Mouse (Mus musculus) right cerebral cortex, postnatal 36 days (tissue): Measurements from ENCODE around the gene Pkd2.
"Not testable (repeated sequence)": the region's sequence is repeated elsewhere in the genome, so short reads cannot be mapped to it uniquely, and the experiment has no call there.

Source experiments
- DNase-seq, 2 experiments: peaks; one replicate each; pipeline ENCODE4 v3.0.0; 2022; ENCODE audit warnings: low spot score in 2 of 2, mixed read lengths in 1 of 2

Pkd2 gene

DNA sequence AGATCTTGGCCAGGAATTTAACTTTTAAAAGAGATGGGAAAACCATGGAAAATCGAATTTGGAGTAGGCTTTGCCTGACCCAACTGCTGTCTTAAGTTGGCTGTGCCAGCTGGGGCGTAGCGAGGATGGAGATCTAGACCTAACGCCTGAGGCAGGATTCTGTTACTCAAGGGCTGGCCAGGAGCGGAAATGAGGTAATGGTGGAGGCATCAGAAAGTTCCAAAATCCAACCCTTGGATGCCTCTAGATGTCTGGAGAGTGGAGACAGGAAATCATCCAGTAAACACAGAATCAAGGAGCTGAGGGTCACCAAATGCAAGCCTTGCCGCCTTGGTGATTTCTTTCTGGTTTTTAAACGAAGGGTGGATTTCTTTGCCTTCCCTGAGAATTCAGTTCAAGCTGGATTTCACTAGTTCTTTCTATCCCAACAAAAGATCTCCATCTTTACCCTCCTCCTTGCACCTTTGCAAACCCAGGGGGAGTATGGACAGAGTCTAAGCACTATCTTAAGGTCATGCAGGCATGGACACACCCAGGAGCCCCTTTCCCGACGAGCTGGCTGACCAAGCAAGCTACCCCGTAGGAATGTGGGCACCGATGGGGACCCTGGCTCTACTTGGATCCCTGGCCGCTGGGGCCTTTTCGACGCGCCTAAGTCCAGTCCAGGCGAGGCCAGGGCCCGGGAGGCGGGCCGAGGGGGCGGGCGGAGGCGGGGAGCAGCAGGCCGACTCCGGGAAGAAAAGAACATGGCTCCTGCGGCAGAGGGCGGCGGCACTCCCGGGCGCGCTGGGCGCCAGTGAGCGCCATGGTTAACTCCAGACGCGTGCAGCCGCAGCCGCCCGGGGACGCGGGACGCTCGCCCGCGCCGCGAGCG lies at the start of gene Pkd2:
TSS of gene Pkd2 (plus strand) at position 619 of the 874 bp plus-strand sequence.
- peak; percentile 43 to 47 for DNase-seq

DNA sequence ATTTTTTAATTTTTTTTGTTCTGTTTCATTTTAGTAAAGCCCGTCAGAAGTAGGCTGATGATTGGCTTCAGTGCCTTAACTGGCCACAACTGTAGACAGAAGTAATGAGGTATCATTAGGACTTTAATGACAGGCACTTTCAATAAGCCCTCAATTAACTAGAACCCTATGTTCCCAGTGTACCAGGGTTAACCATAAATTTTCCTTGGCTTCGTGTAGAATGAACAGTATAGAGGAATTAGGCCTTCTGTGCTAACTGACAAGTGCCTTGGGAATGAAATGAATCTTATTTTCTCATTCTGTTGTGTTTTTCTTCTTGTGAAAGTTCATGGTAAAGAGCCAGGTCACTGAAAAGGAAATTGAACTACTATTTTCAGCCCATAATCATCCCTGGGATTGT lies 43.3 kb upstream of the Pkd2 start:
- DNase-seq: no peak

DNA sequence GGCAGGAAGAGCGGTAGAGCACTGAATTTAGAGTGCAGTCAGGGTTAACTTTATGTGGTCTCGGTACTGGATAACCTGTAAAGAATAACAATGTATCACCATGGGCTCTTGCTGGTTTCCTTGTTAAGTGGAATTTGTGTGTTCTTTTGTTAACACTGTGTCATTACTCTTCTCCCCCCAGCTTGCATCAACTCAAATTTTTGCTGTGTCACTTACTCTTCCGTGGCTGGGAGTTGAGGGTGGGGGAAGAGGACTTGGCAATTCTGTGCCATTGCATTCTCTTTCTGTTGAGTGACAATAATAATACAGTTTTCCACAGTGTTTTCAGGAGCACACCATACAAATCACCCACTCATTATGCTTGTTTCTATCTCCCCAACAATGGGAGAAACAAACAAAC lies 42.2 kb upstream of the Pkd2 start:
- no peak for DNase-seq

DNA sequence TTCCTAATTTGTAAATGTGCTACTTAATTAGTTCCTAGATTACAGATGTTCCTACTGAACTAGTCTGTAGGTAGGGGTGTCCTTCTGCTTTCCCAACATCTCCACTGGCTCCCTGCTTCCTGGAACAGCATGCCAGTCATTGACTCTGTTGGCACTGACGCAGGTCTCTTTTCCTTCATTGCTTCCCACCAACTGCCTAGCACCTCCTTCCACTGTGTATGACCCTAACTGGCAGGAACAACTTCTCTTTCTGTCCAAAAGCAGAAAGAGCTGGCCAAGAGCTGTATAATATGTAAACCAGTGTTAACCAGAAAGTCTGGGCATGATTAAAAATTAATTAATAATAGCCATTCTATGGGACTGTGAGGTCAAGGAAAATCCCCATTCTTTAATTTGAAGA lies 41.5 kb upstream of the Pkd2 start:
- DNase-seq: no peak

DNA sequence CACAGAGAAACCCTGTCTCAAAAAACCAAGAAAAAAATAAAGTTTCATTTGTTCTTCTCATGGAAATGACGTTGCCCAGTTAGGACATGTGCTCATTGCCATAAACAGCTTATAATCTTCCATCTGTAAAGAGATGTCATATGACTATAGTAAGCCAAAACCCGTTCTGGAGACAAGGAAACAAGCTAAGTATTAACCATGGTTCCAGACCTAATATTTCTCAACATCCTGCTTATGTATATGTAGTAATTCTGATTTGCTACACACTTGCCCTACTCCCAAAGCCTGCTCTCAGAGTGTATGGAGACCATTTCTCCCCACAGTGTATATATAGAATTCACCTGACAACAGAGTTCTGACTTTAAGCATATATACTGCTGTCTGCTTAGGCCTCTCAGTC lies 37.2 kb upstream of the Pkd2 start:
- DNase-seq: no peak

DNA sequence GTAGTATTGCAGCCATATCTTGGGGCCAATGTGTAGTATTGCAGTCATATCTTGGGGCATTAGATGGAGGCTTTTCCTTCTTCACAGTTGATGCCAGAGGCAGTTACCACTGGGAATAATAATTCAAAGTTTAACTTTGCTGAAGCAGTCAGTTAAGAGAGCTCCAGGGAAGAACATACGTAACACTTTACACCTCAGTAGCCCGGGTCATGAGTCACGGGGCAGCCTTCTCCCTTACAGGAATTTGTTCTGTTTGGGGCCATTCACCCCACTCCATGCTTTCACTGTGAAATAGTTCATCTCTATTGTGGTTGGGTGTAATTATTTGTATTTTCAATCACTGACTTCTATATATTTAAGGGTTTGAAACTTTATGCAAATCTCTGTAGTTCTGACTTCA lies 35.4 kb upstream of the Pkd2 start:
- DNase-seq: no peak

DNA sequence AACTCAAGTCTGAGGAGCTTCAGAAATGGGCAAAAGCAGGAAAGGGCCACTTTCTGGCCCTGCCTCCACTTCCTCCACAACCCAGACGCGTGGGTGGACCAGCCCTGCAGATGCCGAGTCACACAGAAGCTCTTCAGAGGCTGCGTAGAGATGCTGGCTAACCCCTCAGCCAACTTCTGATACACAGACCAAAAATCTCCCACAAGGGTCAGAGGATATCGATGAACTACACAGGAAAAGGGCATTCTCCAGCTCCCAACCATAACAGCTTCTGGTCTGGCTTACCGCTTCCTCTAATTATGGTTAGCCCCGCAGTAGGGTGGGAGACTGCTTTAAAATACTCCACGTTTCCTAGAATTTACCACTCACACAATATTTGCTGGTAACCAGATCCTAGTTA lies 33.3 kb upstream of the Pkd2 start:
- no peak for DNase-seq

DNA sequence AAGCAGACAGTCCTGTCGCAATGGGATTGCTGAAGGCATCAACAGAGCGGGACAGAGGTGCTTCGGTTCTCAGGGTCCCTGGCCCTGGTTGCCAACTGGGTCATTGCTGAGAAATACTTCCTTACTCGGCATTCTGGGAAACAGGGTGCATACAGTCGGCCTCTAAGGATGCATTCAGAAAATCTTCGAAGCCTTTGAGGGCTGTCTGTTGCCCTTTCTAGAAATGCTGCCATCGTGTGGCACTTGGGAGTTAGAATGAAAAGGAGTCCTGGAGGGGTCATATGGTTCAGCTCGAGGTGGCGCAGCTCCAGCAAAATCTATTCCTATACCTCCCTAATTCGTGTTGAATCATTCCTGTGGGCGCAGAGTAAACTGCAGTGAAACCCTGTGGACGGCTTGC lies 26.4 kb upstream of the Pkd2 start:
- no peak for DNase-seq

DNA sequence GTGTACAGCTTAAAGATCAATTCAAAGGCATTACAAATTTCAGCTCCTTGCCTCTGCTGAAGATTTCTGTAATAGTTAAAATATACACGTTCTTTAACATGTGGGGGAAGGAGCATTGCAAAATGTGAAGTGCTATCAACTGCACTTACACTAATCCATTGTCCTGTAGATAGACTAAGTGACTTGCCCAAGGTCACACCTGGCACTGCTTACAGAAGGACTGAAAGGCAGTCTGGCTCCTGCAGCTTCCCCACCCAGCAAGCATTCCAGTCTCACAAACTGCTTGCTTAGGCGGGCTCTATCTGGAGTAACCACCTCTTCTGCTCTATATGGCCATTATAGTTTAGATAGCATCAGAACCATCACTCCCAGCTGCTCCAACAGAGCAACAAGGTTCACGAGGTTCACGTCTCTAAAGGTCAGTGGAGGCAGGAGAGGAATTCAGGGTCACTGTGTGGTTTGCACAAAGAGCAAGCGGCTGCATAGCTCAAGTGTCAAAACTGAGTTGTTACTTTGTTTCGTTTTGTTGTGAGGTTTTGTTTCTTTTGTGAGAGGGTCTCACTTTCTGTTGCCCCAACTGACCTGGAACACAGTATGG lies 25.2 kb upstream of the Pkd2 start:
- DNase-seq: no peak

DNA sequence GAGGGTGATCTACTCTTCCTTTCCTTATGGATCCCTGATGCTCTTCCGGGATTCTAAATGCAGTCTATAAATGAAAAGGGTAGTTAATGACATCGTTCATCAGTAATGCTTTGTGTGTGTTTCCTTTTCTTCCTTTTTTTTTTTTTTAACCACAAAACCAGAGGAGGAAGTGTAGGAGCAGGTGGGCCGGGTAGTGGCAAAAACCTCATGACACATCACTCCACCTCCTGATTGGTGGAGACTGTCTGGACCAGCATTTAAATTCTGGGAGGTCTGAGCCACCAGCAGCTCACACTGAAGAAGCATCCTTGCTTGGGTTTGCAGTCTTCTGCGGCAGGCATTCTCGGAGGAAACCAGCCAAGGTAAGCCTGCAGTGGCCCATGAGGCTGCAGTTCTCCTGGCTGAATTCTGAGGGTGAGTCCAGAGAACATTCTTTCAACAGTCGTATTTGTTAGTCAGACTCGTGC lies 24.4 kb upstream of the Pkd2 start, which contains the start of gene Spp1:
TSS of gene Spp1 (plus strand) at position 284 of the 467 bp plus-strand sequence.
- no peak for DNase-seq

DNA sequence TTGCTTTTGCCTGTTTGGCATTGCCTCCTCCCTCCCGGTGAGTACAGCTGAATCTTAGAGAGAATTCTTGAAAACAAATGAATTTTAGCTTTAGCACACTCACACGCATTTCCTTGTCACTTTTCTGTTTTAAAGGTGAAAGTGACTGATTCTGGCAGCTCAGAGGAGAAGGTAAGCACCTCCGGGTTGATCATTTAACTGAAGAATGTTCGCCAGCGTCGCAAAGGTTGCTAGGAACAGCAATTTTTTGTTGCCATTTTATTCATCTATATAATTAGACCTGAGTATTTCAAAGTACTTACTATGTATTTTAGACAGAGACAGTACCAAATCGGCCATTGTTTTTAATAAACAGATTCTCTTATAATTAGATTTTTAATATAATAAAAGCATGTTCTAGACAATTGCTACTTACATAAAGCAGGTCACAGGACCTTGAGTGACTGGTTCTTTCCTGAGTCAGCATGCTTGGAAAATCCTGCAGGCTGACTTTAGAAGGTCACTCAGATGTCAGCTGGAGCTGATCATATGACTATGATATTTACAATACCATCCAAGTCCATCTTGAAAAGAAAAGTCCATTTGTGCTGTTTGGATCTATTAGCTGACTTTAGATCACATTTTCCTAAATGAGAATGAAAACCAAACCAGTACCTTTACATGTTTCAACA lies 22.7 kb upstream of the Pkd2 start:
- no peak for DNase-seq

DNA sequence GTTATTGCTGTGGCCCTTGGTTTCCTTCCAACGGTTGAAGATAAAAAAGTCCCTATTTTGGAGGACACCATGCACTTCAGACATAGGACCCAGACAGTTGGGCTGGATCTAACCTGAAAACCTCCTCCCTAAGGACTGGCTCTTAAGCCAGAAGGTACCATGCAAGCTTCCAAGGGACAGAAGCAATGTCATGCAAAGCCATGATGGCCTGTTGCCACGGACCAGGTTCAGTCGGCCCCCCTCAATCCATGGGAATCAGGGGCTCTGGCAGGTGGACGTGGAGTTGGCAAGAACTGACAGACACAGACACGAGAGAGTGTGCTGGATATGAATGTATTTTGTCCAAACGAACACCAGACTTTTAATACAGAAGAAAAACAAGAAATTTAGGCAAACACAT lies 16.9 kb upstream of the Pkd2 start:
- DNase-seq: no peak

DNA sequence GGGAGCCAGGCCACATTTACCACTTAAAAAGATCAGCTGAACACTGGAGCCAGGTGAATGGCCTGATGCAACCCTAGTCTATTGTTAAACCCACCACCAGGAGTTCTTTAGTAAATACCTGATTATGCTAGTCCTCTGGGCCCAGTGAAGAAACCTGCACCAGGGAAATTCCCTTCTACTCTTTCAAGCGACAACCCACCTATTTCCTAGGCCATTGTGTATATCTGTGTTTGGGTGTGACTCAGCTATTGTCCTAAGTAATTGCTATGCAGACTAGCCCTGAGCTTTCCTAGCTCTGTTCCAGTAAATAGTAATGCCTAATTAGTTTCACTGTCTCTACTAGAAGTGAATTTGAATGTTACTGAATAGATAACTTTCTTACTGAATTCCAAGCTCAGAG lies 16.4 kb upstream of the Pkd2 start:
- DNase-seq: no peak

DNA sequence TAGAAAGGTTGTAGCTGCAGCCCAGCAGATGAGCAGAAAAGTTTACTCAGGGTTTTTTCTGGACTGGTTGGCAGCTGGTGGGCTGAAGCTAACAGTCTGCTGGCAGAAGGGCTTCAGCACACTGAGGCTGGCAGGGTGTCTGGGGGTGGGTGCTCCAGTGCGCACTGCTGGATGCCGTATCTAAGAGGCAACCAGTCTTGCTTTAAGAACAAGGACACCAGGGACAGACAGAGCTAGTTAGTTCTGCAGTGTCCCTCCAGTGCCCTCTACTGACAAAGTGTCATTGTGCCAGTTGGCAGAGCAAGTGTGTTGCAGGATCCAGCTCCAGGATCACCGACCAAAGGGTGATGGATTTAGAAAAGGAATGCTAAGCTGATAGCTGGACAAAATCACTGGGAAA lies 13.1 kb upstream of the Pkd2 start:
- DNase-seq: peak; percentile 61 to 69

DNA sequence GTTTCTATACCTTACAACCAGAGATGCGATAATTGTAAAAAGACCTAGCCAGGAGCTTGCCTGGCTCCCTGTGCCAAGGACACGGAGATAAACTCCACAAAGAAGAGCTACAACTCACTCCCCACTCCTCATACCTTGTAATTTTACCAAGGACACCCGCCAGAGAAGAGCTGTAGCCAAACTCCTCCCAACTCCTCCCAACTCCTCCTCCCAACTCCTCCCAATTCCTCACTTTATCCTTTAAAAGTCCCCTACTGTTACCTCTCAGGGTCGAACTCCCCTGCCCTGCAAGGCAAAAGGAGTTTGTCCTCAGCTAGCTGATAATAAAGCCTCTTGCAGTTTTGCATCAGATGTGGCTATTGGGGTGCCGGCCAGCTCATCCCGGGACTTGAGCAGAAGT lies 10.9 kb upstream of the Pkd2 start:
- DNase-seq: not testable (repeated sequence)

DNA sequence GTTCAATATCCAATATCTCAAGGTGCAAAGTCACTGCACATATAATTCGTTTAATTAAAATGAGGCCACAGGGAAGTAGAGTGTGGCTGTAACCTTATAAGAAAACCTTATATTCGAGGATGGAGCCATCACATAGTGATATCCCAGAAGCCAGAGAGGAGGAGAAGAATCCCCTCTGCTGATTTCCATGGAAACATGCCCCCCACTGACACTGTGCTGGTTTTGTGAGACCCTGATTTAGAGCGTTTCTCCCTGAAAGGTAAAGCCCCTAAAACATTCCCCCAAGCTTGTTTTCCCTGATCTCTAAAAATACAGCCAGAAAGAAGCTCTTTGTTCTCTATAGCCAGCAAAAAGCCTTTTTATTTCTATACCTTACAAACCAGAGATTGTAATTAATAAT lies 9.8 kb upstream of the Pkd2 start:
- no peak for DNase-seq

DNA sequence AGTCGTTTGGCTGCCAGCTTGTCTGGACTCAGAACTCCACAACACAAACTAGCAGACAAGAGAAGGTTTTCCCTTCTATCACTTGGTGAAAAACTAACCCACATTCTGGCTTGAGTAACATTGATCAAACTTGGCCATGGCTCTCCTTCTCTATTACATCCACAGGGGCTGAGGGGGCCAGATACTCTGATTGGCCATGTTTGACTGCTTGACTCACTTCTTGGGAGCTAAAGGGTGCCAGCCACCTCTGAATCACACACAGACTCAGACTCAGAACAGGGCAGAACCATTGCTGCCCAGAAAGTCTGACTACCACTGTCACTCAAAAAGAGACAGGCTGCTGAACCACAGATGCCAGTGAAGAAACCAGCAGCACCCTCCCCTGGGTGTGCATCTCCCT lies 6.2 kb upstream of the Pkd2 start:
- DNase-seq: no peak

DNA sequence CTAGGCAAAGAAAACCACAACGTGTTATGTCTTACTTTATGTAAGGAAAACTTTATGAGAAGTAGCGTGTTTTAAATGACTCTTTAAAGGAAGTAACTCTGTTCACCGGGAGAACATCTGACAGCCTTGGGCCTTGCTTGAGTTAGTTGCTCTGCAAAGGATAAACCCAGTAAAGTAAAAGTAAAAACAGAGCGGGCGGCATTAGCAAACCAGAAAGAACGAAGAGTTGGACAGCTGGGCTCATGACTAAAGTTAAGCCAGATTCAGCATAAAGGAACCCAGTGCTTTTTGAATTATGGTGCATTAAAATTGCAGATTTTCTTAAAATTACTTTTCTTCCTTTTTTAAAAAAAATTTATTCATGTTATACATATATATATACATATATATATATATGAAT lies 4.7 kb upstream of the Pkd2 start:
- no peak for DNase-seq

DNA sequence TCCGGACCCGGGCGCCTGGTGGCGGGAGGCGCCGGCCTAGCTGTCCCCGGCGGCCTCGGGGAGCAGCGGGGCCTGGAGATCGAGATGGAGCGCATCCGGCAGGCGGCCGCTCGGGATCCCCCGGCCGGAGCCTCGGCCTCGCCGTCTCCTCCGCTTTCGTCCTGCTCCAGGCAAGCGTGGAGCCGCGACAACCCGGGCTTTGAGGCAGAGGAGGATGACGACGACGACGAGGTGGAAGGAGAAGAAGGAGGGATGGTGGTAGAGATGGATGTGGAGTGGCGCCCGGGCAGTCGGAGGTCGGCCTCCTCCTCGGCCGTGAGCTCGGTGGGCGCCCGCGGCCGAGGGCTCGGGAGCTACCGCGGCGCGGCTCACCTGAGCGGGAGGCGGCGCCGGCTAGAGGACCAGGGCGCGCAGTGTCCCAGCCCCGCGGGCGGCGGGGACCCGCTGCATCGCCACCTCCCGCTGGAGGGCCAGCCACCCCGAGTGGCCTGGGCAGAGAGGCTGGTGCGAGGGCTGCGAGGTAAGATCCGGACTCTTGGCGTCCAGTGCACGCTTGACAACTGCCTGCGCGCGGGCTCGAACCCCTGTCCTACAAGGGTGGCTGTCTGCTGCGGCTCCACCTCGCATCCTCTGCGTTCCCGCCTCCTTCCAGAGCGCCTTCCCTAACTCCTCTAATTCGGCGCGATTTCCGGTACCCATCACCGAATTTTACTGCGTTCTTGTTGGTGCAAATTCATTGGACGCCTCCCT lies 631 bp downstream of the Pkd2 start:
- peak; percentile 50 to 62 for DNase-seq

DNA sequence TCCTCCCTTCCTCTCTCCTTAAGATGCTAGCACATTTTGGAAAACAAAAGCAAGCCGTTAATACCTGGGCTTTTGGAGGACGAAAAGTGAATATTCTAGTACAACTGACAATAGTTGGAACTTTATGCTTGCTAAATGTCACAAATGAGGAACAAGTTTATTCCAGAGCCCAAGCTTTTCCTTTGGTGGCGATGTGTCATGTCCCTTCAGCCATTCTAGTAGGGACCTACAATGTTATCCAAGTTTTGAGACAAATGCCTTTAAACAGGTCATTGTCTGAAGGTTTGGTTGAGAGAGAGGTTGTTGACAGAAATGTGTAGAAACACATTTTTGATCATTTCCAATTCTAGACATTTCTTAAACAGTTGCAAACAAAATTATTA lies 1.2 kb downstream of the Pkd2 start:
- no peak for DNase-seq

DNA sequence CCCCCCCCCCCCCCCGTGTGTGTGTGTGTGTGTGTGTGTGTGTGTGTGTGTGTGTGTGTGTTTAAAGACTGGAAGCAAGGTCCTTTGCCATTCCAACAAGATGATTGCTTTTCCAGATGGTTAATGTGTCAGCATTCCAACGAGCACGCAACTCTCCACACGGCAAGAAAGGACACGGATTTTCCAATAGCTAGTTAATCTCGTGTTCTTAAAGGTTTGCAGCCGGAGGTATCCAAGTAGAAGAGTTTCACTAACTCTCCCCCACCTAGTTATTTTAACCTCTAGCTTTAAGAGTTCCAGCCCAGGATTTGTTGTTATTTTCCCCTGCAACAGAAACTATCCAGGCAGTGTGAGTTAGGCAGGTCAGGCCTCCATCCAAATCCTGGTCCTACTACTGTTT lies 1.6 kb downstream of the Pkd2 start:
- DNase-seq: no peak

DNA sequence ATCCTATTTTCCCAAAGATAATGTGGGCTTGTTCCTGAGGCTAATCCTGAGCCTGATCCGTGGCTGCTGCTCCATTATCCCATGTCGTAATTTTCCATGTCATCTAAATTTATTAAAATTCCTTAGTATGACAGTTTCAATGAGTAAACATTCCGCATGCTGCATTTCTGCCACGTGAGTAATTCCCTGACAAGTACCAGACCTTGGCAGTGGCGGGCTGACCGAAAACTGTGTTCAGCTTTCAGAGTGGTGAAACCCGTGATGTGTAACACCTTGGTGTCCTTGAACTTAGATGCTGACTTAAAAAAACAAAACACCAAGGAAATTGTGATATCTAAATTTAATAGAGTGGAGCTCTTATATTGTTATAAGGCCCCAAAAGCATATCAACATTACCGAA lies 6.0 kb downstream of the Pkd2 start:
- DNase-seq: no peak
